Mouse (Mus musculus): ENCODE results near the gene Clca3a1.

DNA sequence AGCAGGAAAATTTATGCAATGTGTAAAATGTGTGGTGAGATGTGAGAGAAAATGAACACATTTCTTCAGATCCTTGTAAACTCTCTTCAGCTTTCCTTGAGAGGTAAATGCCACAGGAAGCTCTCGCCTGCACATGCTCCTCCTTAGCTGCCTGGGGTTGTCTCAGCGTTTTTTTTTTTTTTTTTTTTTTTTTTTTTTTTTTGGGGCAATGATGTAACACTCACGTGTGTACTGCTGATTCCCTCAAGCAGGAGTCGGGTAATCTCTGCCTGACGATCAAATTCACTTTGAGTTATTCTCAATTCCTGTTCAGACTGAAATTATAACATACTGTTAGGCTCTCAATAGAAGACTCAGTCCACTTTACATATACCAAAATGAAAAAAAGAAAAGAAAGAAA, 63.6 kb downstream of the Clca3a1 start:
- no peak for TF ChIP-seq CTCF (IDR thresholded peaks at IDR 0.05; ENCODE audit: low read depth, low read length)
- no peak for TF ChIP-seq EP300 (IDR thresholded peaks at IDR 0.05; ENCODE audit: insufficient read depth, low read depth, low read length)
